Mouse (Mus musculus) neural tube, embryonic 10.5 days (tissue): Measurements from ENCODE around the gene Ocel1.
"Not testable (repeated sequence)": the region's sequence is repeated elsewhere in the genome, so short reads cannot be mapped to it uniquely, and the experiment has no call there.

Experiments used
- DNase-seq: peaks from one replicate; pipeline ENCODE4 v3.0.0-alpha.2; 2017; ENCODE audit warnings: low spot score; ENCODE audit errors: extremely low spot score

Gene Ocel1

GRCm38 (mm10) chr8:71371236-71371848 is at the start of gene Ocel1:
Gene Ocel1 (plus strand): TSS chr8:71371298.
- peak; percentile 96 for DNase-seq

GRCm38 (mm10) chr8:71322939-71323338 is 48.2 kb upstream of the Ocel1 start:
- no peak for DNase-seq

DNA sequence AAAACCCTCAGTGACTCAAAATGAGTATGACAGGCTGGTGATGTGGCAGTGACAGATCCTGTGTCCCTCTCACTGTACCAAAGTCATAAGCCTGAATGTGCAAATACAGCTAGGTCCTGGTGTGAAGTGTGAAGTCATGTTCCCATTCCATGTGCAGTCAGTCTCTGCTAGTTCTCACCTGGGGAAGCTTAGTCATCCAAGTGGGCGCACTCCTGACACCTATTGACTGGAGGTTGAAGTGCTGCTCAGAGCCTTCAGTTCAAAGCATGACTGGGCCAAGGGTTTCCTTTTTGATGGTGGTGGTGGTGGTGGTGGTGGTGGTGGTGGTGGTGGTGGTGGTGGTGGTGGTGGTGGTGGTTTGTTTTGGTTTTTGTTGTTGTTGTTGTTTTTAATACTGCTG is 46.2 kb upstream of the Ocel1 start:
- DNase-seq: no peak

DNA sequence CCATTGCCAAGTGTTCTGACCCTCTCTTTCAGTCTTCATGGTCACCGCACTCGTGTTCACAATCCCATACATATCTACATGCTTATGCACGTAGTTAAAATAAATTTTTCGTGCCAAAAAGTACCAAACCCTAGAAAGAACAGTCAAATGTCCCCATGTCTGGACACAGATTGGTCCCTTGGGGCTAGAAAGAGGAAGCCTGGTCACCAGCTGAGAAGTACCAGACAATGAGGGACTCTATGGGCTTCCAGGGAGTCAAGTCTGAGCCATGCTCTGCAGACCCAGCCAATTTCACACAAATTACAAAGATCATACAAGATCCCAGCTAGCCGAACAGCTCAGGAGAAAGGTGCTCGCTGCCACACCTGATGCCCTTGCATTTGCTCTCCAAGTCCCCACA is 33.3 kb upstream of the Ocel1 start:
- not testable (repeated sequence) for DNase-seq

DNA sequence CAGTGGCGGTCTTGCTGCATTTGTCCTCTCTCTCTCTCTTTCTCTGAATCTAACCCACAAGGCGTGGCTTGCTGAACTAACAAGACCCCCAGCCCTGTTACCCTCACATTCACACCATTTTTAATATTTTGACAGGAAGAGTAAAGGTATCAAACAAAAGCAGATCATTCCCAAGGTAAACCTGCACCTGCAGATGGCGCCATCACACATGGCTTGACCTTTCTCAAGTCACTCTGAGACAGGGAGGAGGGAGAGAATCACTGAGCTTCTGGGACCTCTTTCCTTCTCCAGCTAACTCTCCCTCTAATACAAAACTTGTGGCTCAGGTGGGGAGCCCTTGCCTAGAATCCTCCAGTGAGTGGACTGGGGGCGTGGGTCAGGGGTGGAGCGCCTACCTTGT is 30.5 kb upstream of the Ocel1 start:
- DNase-seq: peak; percentile 29

GRCm38 (mm10) chr8:71346581-71346980 is 24.5 kb upstream of the Ocel1 start:
- DNase-seq: no peak

DNA sequence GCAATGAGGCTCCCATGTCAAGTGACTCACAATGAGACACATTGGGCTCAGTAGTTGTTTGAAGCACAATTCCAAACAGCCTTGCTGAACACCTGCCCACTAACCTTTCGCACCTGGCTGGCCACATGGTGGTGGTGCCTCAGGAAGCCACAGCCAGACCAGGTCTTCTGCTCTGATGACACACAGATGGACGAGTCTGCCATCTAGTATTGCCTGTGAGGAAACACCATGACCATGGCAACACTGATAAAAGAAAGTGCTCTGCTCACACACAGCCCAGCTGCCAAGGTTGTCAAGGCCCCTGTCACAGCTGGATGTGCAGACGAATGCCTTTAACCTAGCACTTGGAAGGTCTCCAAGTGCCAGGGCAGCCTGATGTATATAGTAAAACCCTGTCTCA is 20.0 kb upstream of the Ocel1 start:
- DNase-seq: no peak

GRCm38 (mm10) chr8:71351520-71351919 is 19.6 kb upstream of the Ocel1 start:
- DNase-seq: no peak

DNA sequence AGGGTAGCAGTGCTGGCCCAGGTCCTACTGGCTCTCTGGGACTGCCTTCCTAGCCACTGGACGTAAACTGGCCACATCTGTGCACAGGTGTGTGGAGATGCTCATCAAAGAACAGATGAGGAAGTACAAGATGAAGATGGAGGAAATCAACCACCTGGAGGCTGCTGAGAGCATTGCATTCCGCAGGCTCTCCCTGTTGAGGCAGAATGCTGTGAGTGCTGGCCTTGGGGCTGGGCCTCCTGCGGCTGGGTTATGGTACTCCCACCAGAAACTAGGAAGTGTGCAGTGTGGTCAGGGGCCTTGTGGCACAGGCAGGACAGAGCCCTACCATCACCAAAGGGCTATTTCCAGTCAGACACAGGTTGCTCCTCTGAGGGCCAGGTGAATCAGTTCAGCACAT is 13.1 kb upstream of the Ocel1 start:
- DNase-seq: no peak

- DNase-seq: peak; percentile 89
Measured at GRCm38 (mm10) chr8:71366771-71367528, 4.1 kb upstream of the Ocel1 start, which contains the start of gene Use1. Gene Use1 (plus strand): TSS chr8:71366848.

DNA sequence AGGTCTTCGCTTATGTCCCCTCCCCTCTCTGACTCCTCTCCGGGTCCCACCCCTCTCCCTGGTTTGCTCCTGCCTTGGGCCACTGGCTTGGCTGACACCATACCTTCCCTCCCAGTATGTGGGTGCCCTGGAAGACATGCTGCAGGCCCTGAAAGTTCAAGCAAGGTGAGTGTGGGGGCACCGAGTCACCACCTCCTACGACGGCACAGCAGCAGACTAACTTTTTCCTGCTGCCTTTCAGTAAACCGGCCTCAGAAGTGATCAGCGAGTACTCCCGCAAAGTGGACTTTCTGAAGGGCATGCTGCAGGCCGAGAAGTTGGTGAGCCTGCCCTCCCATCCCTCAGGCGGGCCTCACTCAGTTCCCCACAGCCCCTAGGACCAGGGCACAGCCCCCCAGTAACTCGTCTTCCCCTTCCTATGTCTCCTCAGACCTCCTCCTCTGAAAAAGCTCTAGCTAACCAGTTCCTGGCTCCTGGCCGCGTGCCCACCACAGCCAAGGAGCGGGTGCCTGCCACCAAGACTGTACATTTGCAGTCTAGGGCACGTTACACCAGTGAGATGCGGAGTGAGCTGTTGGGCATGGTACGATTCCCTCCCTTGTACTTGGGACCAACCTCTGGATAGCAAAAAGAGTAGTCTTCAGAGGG is 3.4 kb upstream of the Ocel1 start:
- DNase-seq: no peak

- no peak for DNase-seq
Measured at GRCm38 (mm10) chr8:71368366-71368765, 2.7 kb upstream of the Ocel1 start.

- no peak for DNase-seq
Measured at GRCm38 (mm10) chr8:71369040-71369718, 1.9 kb upstream of the Ocel1 start.

GRCm38 (mm10) chr8:71370711-71371235 is 325 bp upstream of the Ocel1 start:
- no peak for DNase-seq

GRCm38 (mm10) chr8:71372427-71372826 is 1.3 kb downstream of the Ocel1 start:
- DNase-seq: no peak

DNA sequence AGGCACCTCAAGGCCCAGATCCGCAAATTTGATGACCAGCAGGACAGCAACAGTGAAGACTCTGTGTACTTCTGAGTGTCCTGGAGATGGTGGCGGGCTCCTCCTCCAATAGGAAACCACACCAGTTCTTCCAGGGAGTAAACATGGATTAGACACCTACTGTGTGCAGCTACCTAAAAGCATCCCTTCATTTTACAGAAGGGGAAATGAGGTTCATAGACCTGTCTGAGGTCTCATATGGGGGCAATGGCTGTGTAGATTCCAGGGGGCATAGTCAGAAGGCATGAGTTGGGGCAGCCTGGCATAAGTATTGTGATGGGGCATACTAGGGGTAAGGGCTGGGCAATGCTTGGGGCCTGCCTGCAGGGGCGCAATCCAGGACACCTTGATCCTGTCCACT is 1.9 kb downstream of the Ocel1 start:
- no peak for DNase-seq

DNA sequence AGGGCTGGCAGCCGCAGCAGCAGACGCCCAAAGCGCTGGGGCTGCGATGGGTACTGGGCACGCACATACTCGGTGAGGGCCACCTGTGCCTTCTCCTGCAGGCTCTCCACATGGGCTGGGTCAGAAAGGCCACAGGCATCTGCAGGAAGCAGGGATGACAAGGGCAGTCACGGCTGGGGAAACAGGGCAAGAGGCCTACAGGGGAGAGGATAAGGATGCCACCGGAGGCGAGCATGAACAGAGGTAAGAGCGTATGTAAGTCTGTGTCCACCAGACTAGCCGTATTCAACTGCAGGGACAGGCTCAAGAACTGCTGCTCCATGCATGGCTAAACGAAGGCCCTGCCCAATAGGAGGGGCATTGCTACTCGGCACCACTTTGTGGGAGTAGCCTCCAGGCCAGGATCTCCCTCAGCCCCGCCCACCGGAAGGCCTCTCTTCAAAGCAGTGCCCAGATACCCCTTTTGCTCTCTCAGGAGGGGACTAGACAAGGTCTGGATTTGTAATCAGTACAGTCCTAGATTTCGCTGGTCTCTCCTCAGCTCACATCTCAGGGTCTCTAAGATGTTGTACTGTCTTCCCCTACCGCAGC is 3.6 kb downstream of the Ocel1 start:
- no peak for DNase-seq

DNA sequence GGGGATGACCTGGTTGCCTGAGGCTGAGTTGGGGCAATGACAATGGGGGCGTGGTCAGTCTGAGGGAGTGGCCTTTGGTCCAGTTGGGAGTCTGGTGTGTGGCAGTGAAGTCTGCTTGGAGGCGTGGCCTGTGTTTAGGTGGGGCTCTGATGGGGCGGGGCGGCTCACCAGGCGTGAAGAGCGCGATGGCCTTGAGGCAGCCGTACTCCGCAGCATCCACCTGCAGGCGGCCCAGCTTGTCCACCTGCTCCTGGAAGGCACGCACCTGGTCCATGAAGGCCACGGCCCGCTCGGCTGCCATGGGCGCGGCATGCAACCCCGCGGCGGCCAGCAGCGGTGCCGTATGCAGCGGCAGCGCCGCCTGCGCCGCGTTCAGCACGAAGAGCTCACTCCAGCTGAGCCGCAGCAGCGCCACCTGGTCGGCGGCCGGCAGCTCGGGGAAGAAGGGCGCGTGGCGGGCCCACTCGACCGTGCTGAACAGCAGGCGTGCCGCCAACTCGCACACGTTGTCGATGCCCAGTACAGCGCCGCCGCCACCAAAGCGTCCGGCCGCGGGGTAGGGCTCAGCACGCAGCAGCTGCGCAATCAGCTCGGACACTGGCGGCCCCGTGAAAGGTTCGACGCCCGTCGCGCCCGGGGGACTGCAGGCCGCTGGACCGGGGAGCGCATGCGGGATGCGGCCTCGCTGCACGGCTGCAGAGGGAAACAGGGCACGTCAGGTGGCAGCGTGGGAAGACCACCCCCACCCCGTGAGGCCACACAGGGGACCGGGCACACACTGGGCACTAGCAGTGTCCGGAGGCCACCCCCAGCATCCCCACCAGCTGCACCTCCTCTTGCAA is 4.7 kb downstream of the Ocel1 start:
- peak; percentile 65 for DNase-seq

DNA sequence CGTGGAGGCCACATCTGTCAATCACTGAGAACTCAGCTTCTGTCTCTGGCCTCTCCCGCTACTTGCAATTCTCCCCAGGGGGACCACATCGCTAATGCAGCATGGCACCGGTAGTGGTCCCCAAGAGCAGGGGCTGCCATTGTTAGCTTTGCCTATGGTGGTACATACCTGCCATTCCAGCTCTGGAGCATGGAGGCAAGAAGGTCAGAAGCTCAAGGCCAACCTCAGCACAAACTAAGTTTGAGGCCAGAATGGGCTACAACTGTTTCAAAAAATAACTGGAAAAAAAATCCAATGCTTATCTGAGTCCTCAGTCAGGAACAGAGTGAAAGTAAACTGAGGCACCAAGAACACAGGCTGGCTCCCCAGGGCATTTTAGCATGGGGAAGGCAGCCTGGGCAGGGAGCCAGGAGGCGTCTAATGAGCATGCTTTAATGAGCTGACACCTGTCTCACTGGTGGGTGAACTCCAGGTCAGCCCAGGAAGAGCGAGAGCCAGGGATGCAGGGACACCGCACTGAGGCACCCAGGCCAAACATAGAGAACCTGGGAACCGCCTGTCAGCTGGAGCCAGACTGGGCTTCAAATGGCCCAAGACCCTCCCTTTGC is 5.4 kb downstream of the Ocel1 start:
- no peak for DNase-seq

- no peak for DNase-seq
Measured at GRCm38 (mm10) chr8:71379008-71379407, 7.9 kb downstream of the Ocel1 start.
